Mouse (Mus musculus) ovary, adult 18-20 months (tissue): ENCODE measurements around the gene Wdr44.

ENCODE experiments used
- DNase-seq: peaks from one replicate; pipeline ENCODE4 v3.0.0; 2022; ENCODE audit warnings: low spot score, mixed read lengths

Gene Wdr44

DNA sequence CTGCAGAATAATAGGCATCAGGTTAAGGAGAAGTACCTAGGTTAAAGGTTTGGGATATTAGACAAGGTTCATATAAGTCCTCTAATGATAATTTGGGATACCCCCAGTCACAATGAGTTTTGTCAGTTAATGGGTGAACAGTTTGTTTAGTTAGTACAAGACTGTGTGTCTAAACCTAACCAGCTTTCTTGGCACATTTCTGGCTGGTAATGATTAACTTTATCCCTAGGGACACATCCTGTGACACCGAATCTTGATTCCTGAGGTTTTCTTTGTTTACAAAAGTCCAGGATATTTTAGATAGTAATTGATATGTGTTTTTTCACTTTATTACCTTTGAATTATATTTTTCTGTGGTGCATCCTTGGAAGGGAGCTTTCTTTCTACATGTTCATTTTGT is 148.1 kb downstream of the Wdr44 start:
- DNase-seq = no peak
